Mouse (Mus musculus) midbrain, embryonic 16.5 days (tissue): ENCODE measurements around the gene Gm10073. TPM values are rescaled to one million over a fixed set of nuclear protein-coding genes. Genes with fewer than 3 reads are reported as not detected.
A peak's percentile ranks its signal among the peaks of the same experiment; 100 is the strongest.

Experiments
- ATAC-seq: fragments of 200-750 bp; cut with Nextera tagmentation; 2 replicates; pipeline ENCODE4 v1.8.0; 2017; ENCODE audit warnings: moderate TSS enrichment
- H3K27ac ChIP-seq: fragments of 300-500 bp; sonication (generic); 2 replicates; pipeline ENCODE4 v1.5.1; 2014; ENCODE audit warnings: mild to moderate bottlenecking, low read length, mixed read lengths
- H3K27me3 ChIP-seq: fragments of 300-500 bp; sonication (generic); 2 replicates; pipeline ENCODE4 v1.6.1; 2014; ENCODE audit warnings: low read depth, low read length, mixed read lengths; ENCODE audit not compliant: control insufficient read depth, insufficient read depth
- H3K36me3 ChIP-seq: fragments of 300-500 bp; sonication (generic); 2 replicates; pipeline ENCODE4 v1.6.1; 2014; ENCODE audit warnings: mild to moderate bottlenecking, low read length, moderate library complexity, mixed read lengths; ENCODE audit not compliant: control insufficient read depth, insufficient read depth
- H3K4me1 ChIP-seq: fragments of 300-500 bp; sonication (generic); 2 replicates; pipeline ENCODE4 v1.6.1; 2014; ENCODE audit warnings: mild to moderate bottlenecking, low read length, mixed read lengths; ENCODE audit not compliant: control insufficient read depth, insufficient read depth
- H3K4me2 ChIP-seq: fragments of 300-500 bp; sonication (generic); 2 replicates; pipeline ENCODE4 v1.6.1; 2014; ENCODE audit warnings: mild to moderate bottlenecking, low read length, mixed read lengths
- H3K4me3 ChIP-seq: fragments of 300-500 bp; sonication (generic); 2 replicates; pipeline ENCODE4 v1.5.1; 2014; ENCODE audit warnings: low read depth, mild to moderate bottlenecking, low read length, moderate library complexity, mixed read lengths
- H3K9ac ChIP-seq: fragments of 300-500 bp; sonication (generic); 2 replicates; pipeline ENCODE4 v1.6.1; 2014; ENCODE audit warnings: low read depth, low read length, mixed read lengths
- H3K9me3 ChIP-seq: fragments of 300-500 bp; sonication (generic); replicated peaks from 2 replicates; pipeline ENCODE4 v1.6.1; 2014; ENCODE audit warnings: mild to moderate bottlenecking, low read length, mixed read lengths; ENCODE audit not compliant: control insufficient read depth, poor library complexity, severe bottlenecking
- WGBS: fragments of 180-500 bp; shearing (Covaris S2); extraction: QIAGEN DNeasy Blood & Tissue Kit; methylation state at CpG from one replicate; pipeline ENCODE4 v1.1.7; 2014; 5-methylcytosine and 5-hydroxymethylcytosine counted together
- polyA plus RNA-seq: library from polyadenylated mRNA; unstranded; fragments of >200 nt; fragmentation: Nextera tagmentation; extraction: Ambion mirVana; gene quantifications from 2 replicates; pipeline ENCODE4 v1.2.1, GENCODE M21; 2015

The Gm10073 gene
- polyA plus RNA-seq, 1 experiment from 2014 or later, result 5.9 TPM

- Histone ChIP-seq H3K4me2 (no peak overlapping the region), H3K9ac (no peak overlapping the region), H3K4me3 (no peak overlapping the region), H3K4me1 (no peaks in the 10 kb centered on the region), H3K27ac (no peak overlapping the region), H3K27me3 (no peaks in the 10 kb centered on the region), H3K9me3 (no peaks in the 10 kb centered on the region), H3K36me3 (no peaks in the 10 kb centered on the region)
- ATAC-seq, result no peak
- 87% methylated on average over 4 of the region's 4 CpGs for WGBS
Observed at GRCm38 (mm10) chr8:106570386-106570785, 2.9 kb downstream of the Gm10073 start.

- no peaks in the 10 kb centered on the region for H3K9me3 ChIP-seq
- no peaks in the 10 kb centered on the region for H3K27me3 ChIP-seq
- no peak overlapping the region for H3K4me2 ChIP-seq
- no peaks in the 10 kb centered on the region for H3K36me3 ChIP-seq
- H3K4me3 ChIP-seq, result no peak overlapping the region
- 17% methylated on average over 6 of the region's 7 CpGs for WGBS
- no peak overlapping the region for H3K27ac ChIP-seq
- no peak overlapping the region for H3K9ac ChIP-seq
- no peaks in the 10 kb centered on the region for H3K4me1 ChIP-seq
- peak; percentile 36; the same call in 1 of the 2 replicates for ATAC-seq
Observed at GRCm38 (mm10) chr8:106569006-106569405, 4.3 kb downstream of the Gm10073 start.

GRCm38 (mm10) chr8:106563691-106564182, 9.5 kb downstream of the Gm10073 start:
- 84% methylated on average over 3 of the region's 3 CpGs for WGBS
- no peaks in the 10 kb centered on the region for H3K9me3 ChIP-seq

GRCm38 (mm10) chr8:106561097-106561865, 12.0 kb downstream of the Gm10073 start:
- no peak for ATAC-seq
- peaks cover 4% of the 10 kb centered on the region; the same call in 1 of the 2 replicates for H3K9me3 ChIP-seq
- H3K4me3 ChIP-seq, result no peak overlapping the region
- no peaks in the 10 kb centered on the region for H3K27me3 ChIP-seq
- WGBS, result 30% methylated on average over 21 of the region's 21 CpGs
- no peak overlapping the region for H3K9ac ChIP-seq
- no peak overlapping the region for H3K27ac ChIP-seq
- H3K36me3 ChIP-seq, result no peaks in the 10 kb centered on the region
- no peaks in the 10 kb centered on the region for H3K4me1 ChIP-seq
- H3K4me2 ChIP-seq, result no peak overlapping the region

More at GRCm38 (mm10) chr8:106563691-106564182, 9.5 kb downstream of the Gm10073 start:
- no peak overlapping the region for H3K4me2 ChIP-seq
- no peak overlapping the region for H3K9ac ChIP-seq
- H3K36me3 ChIP-seq, result no peaks in the 10 kb centered on the region
- no peak overlapping the region for H3K4me3 ChIP-seq
- no peaks in the 10 kb centered on the region for H3K27me3 ChIP-seq
- no peaks in the 10 kb centered on the region for H3K4me1 ChIP-seq
- no peak for ATAC-seq
- H3K27ac ChIP-seq, result no peak overlapping the region

- 70% methylated on average over 9 of the region's 9 CpGs for WGBS
Observed at GRCm38 (mm10) chr8:106559844-106560243, 13.4 kb downstream of the Gm10073 start.

GRCm38 (mm10) chr8:106556068-106556645, 17.1 kb downstream of the Gm10073 start:
- Histone ChIP-seq H3K4me2 (no peak overlapping the region), H3K36me3 (no peaks in the 10 kb centered on the region), H3K4me1 (no peaks in the 10 kb centered on the region), H3K27me3 (no peaks in the 10 kb centered on the region), H3K4me3 (no peak overlapping the region), H3K9me3 (peaks cover 4% of the 10 kb centered on the region; the same call in 1 of the 2 replicates), H3K9ac (no peak overlapping the region), H3K27ac (no peak overlapping the region)
- no peak for ATAC-seq
- WGBS, result 81% methylated on average over 5 of the region's 7 CpGs

More at GRCm38 (mm10) chr8:106559844-106560243, 13.4 kb downstream of the Gm10073 start:
- Histone ChIP-seq H3K9me3 (peaks cover 4% of the 10 kb centered on the region; the same call in 1 of the 2 replicates), H3K27me3 (no peaks in the 10 kb centered on the region), H3K4me3 (no peak overlapping the region), H3K36me3 (no peaks in the 10 kb centered on the region), H3K27ac (no peak overlapping the region), H3K4me2 (no peak overlapping the region), H3K4me1 (no peaks in the 10 kb centered on the region), H3K9ac (no peak overlapping the region)
- no peak for ATAC-seq

GRCm38 (mm10) chr8:106554011-106554410, 19.2 kb downstream of the Gm10073 start:
- no peaks in the 10 kb centered on the region for H3K36me3 ChIP-seq

GRCm38 (mm10) chr8:106550906-106551305, 22.4 kb downstream of the Gm10073 start:
- H3K27me3 ChIP-seq, result no peaks in the 10 kb centered on the region
- H3K9me3 ChIP-seq, result no peaks in the 10 kb centered on the region
- no peak overlapping the region for H3K4me3 ChIP-seq
- no peak overlapping the region for H3K27ac ChIP-seq
- H3K4me2 ChIP-seq, result no peak overlapping the region
- whole genome bisulfite sequencing, result 91% methylated on average over 1 of the region's 1 CpGs
- ATAC-seq, result no peak
- no peaks in the 10 kb centered on the region for H3K4me1 ChIP-seq
- H3K36me3 ChIP-seq, result no peaks in the 10 kb centered on the region
- no peak overlapping the region for H3K9ac ChIP-seq

More at GRCm38 (mm10) chr8:106554011-106554410, 19.2 kb downstream of the Gm10073 start:
- no peaks in the 10 kb centered on the region for H3K27me3 ChIP-seq
- H3K4me2 ChIP-seq, result no peak overlapping the region
- WGBS, result 99% methylated on average over 5 of the region's 5 CpGs
- H3K9me3 ChIP-seq, result peaks cover 4% of the 10 kb centered on the region; the same call in 1 of the 2 replicates
- no peak overlapping the region for H3K27ac ChIP-seq
- no peak overlapping the region for H3K4me3 ChIP-seq
- no peak overlapping the region for H3K9ac ChIP-seq
- ATAC-seq, result no peak
- H3K4me1 ChIP-seq, result no peaks in the 10 kb centered on the region

- no peak overlapping the region for H3K9ac ChIP-seq
- no peaks in the 10 kb centered on the region for H3K27me3 ChIP-seq
- H3K36me3 ChIP-seq, result no peaks in the 10 kb centered on the region
- H3K4me1 ChIP-seq, result no peaks in the 10 kb centered on the region
- H3K4me2 ChIP-seq, result no peak overlapping the region
- no peaks in the 10 kb centered on the region for H3K9me3 ChIP-seq
- H3K27ac ChIP-seq, result no peak overlapping the region
- 91% methylated on average over 10 of the region's 10 CpGs for WGBS
- H3K4me3 ChIP-seq, result no peak overlapping the region
- no peak for ATAC-seq
Observed at GRCm38 (mm10) chr8:106548366-106548936, 24.8 kb downstream of the Gm10073 start.
